Mouse (Mus musculus) mature B cell (primary cell): ENCODE results near the gene Ralgapa1.
"Not testable (repeated sequence)": the region's sequence is repeated elsewhere in the genome, so short reads cannot be mapped to it uniquely, and the experiment has no call there.

Experiments
- in situ Hi-C: fragments of 300-500 bp; cut with MboI; formaldehyde crosslinking; loops from 2 replicates; pipeline ENCODE4 v1.14.3; 2019

The Ralgapa1 gene

DNA sequence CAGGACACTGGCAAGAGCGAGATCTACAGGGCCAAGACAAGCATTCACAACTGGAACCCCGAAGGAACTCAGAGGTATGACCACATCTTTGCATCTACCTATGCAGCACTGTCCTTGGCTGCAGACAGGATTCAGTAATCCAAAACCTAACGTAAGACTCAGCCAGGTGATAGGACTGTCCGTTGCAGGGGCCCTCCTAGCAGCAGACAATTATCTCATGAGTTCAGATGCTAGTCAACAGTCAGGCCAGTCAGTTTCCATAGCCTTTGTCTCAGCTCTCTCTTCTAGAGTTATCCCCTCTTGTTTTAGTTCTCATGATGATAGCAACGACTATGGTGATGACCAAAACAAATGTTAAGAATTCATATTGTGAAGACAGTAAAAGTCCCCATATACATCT, 20.8 kb downstream of the Ralgapa1 start:
- in situ Hi-C loops: no loop called here

DNA sequence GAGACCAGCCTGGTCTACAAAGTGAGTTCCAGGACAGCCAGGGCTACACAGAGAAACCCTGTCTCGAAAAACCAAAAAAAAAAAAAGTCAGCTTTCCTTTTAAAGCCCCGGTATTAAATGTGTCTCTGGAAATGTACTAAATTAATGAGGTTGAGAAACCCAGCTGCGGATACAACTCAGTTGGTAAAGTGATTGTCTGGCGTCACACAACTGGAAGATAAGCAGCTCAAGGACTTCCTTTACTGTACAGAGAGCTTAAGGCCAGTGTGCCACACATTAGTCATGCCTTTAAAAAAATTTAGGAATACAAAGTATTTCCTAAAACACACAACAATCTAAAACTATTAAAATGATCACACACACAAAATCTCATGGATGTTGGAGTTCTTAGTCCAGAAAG, 22.2 kb downstream of the Ralgapa1 start:
- in situ Hi-C loops: no loop called here

DNA sequence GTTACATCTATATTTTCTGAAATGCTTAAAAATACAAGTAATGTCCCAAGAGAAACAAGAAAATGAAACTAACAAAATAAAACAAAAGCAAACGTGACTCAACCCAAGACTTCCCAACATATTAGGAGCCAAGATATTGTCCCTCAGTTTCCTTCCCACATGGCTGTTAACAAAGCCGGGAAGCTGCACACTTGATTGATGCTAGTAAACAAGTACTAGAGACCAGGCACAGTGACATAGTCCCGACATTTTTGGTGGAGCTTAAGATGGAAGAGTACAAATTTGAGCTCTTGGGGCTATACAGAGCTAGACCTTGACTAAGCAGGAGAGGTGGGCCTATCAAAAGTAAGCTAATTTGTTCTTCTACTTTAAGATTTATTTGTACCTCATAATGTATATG, 23.9 kb downstream of the Ralgapa1 start:
- in situ Hi-C loops: no loop called here

DNA sequence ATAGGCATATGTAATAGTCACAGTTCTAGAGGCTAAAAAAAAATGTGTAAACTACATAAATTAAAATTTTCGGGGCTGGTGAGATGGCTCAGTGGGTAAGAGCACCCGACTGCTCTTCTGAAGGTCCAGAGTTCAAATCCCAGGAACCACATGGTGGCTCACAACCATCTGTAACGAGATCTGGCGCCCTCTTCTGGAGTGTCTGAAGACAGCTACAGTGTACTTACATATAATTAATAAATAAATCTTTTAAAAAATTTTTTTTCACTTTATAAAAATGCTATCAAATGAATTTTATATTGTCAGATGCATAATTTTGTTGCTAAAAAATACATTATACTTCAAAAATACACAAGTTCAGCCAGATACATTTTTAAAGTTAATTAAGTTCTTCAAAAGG, 26.5 kb downstream of the Ralgapa1 start:
- in situ Hi-C loops: not testable (repeated sequence)

DNA sequence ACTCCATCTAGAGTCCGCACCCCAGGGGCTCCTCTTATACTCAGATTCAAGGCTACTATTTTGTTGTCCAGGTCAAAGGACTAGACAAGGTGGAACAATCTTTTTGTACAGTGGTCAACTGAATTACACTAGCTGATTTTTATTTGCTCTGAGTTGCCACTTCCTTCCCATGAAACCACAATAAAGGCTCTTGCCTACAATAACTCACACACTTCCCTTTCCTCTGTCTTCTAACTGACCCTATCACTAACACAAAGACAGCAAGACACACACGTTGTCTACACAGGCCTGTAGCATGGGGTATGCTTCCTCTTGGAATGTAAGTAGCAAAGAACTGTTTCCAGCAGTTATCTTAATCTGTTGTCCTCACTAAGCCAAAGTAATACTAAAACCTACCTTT, 35.7 kb downstream of the Ralgapa1 start:
- in situ Hi-C loops: no loop called here

DNA sequence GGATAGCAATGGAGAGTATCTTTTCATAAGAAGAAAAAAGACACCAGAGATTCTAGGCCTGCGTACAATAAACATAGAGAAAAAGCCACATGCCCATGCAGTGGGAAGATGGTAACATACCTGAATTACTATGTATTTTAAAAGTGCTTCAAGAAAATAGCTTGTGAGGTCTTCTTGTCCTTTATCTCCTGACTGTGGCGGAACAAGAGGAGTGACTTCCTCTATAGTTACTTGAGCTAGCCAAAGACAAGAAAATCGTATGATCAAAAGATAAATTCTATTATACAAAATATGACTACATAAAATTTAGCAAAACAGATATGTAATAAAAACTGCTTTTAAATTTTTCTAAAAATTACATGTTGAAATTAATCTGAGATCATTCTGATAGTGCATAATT, 38.3 kb downstream of the Ralgapa1 start:
- in situ Hi-C loops: no loop called here

DNA sequence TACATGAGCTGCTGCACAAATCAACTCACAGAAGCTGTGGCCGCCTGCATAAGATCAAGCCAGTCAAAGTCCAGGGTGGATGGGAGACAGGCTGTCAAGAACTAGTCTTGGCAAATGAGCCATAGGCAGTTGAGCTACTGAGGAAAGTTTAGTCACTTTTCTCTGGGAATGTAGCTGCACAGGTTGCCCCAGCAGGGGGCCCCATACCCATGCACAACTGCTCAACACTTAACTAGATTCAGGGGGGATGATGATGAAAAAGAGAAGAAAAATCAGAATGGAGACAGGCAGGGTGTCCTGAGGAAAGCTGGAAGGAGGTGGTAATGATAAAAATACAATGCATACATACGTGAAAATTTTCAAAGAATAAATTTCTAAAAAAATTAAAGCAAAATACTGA, 42.7 kb downstream of the Ralgapa1 start:
- in situ Hi-C loops: no loop called here

DNA sequence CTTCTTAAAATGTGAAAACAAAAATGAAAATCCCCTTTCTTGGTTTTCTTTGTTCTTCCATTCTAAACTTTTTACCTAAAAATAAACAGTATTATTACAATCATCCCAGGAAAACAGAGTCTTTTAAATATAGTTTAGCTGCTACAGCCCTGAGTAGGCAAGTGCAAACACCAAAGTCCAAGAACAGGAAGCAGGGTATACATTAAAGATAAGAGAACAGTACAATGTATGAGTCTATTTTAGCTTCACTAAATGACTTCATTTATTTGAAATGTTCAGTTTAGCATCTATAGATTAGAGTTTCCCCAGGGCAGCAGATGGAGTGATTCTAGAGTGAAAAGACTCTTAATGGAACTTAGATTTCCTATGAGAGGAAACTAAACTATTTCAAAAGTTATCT, 43.6 kb downstream of the Ralgapa1 start:
- in situ Hi-C loops: no loop called here

DNA sequence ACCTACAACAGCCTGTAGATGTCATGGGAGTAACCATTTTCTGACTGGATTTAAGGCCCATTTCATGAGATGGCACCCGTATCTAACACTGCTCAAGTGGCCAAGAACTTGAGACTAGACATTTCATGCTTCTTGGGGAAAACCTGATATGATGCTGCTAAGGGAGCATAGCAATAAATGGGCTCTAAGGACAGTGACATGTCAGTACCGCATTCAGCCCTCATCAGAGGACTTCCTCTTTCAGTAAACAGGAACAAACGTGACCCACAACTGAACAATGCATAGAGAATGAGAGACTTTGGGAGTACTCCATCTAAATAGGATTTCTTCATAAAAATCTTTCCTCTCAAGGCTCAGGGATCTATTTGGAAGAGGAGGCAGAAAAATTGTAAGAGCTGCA, 46.7 kb downstream of the Ralgapa1 start:
- in situ Hi-C loops: no loop called here

DNA sequence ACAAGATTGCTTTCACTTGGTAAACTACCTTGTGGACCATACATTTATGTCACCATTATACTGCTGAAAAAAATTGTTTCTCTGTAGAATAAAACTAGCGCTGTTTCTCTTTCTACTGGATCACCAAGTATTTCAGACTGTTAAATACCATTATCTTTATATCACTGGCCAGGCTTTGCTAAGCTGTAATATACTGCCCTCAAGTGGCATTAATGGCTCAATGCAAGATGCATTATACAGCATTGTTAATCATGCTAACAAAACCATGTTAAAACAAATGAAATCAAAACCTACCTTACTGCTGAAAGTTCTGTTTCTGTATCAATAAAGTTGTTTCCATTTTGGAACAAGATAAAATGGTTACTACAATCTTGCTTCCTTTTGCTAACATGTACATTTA, 100.6 kb downstream of the Ralgapa1 start:
- in situ Hi-C loops: no loop called here

DNA sequence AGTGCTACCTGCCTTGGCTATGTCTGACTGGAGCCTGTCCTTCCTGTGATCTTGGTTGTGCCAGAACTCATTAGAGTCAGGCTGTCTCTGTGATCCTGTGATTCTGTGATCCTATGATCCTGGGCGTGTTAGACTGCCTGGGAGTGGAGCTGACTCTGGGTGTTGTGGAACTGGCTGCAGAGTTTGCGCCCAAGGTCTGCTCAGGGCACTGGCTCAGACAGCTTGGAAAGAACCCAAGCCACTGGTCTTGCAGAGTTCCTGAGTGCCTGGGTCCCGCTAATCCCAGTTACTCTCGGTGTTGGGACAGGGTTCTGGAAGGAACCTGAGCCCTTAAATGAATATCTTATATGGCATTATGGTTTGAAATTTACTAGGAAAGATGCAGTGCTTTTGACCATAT, 115.1 kb downstream of the Ralgapa1 start:
- in situ Hi-C loops: no loop called here

DNA sequence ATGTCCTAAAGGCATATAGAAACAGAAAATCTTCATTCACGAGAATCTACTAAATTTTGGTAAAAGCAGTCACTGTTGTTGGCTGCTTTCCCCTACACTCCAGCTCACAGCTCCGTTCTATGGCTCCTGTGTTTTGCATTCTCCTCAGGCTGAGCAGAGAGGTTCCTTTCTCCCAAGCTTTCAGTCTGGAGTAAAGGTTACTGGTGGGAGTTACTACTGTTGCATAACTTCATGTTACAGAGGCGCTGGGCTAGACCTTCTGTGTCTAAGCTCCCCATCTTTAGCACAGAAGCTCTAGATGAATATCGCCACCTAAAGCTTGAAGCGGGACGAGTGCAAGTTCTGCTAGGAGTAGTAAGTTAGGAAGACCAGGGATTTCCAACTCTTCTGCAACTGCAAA, 154.3 kb downstream of the Ralgapa1 start:
- in situ Hi-C loops: no loop called here

DNA sequence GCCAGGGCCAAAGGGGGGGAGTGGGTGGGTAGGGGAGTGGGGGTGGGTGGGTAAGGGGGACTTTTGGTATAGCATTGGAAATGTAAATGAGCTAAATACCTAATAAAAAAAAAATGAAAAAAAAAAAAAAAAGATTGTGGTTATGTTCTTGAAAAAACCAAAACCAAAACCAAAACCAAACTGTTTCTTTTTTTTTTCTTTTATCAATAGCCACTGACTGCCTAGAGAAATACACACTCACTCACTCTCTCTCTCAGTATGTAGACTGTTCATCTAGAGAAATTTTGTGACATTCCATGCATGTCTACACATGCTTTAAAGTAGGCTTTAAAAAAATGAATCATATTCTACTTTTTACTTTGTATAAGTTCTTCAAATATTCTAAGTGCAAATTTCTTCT, 157.8 kb downstream of the Ralgapa1 start:
- in situ Hi-C loops: not testable (repeated sequence)

DNA sequence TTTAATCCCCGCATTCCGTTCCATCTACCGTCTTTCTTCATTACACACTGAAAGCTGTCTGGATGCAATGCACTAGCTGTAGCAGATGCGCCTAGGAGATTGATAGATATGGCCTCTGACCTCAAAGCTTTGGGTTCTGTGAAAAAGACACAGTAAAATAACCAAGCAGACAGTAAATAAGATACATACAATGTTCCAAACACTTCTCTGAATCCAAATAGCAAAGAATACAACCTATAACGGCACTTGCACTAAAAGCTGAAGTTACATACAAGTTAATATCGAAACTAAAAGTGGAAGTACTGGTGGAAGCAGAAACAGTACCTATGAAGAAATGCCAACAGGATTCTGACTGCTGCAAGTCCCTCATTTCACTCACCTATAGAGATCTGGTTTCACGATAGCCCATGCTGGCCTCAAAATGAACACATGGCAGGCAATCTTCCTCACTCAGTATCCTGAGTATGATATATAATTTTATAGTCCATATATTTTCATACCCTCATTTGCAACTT, 172.9 kb downstream of the Ralgapa1 start:
- in situ Hi-C loops: no loop called here

DNA sequence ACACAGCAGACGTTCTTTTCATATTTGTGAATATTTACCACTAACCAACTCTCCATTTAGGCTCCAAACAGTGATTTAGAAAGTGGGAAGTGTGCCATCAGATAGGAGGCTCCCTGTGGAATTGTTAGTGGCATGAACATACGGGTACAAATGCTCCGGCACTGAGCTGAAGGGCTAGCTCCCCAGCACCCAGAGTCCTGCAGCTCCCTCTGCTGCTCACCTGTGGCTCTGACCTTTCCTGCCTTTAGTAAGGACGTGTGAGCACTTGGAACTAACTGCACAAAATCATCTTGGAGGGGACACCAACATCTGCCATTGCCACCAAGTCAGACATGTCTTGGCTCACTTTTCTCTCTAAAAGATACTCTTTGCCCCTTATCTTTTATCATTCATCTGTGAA, 194.3 kb downstream of the Ralgapa1 start:
- in situ Hi-C loops: no loop called here

DNA sequence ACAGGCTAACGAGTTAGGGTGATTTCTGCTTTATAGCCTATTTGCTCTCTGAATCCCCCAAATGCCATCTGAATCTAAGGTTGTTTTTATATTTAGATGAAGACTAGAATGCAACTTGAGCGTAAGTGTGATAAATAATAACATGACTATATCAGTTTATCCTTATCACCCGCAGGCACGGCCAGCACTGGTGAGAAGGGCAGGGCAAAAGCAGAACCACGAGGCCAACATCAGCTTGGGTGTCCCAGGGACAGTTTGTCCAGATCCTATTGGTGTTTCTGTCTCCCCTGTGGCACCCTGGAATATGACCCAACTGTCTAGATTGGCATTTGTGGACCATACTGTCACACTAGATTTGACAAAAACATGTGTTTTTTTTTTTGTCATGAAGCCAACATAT, 197.7 kb downstream of the Ralgapa1 start:
- in situ Hi-C loops: no loop called here

DNA sequence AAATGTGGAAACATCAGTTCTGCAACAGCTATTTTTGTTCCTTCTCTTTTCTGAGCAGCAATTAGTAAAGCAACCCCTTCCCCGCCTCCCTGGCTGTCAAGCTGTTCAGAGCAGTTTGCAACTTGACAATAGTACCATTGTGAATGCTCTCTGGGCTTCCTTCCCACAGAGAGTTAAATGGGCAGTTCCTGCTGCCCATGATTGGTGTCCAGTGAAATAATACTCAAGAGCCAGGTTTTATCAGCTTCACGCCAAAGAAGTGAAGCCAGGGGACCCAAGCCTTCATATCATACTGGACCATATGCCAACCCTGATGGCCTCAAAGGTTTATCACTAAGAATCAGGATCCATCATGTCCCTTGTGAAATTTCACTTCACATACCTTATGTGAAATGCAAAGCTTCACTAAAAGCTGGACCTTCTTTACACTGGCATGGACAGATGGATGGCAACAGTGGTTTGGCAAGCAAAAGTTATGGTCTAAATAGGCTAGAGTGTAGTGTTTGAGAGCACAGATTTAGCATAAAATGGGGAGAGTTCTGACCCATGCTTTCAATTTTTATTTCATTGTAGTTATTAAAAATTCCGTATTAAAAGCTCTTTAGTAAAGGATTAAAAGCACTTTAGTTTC, 198.2 kb downstream of the Ralgapa1 start:
- in situ Hi-C loops: no loop called here

DNA sequence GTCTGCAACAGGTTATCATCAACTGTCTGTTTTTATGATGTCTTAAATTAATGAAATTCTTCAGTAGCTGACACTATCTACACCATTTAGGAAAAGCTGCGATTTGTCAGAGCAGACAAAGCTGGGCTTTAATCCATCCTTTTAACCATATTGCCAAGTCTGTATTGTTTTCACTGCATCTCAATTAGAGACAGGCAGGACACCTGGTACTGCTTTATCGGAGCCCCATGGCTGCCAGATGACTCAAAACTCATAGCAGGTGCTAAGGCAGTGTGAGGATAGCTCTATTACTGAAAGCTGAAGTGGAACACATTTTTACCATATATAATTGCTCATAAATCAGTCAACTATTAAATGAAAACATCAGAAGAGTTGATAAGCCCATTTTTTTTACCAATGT, 200.6 kb downstream of the Ralgapa1 start:
- in situ Hi-C loops: no loop called here

DNA sequence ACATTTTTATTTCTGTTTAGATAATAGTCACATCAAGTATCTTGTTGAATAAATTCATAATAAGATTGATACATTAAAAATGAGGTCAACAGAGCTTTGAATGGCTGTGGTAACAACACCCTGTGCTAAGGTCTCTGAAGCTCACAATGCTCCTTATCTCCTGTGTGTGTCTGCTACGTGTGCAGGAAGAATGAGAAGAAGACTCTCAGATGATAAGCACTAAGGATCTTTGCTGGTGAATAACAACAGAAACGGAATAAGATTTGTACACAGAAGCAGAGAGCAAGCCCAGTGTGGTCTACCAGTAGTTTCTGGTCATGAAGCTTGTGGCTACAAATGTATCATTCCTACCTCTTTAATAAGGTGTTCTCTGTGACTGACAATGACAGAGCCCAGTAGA, 210.2 kb downstream of the Ralgapa1 start:
- in situ Hi-C loops: no loop called here

DNA sequence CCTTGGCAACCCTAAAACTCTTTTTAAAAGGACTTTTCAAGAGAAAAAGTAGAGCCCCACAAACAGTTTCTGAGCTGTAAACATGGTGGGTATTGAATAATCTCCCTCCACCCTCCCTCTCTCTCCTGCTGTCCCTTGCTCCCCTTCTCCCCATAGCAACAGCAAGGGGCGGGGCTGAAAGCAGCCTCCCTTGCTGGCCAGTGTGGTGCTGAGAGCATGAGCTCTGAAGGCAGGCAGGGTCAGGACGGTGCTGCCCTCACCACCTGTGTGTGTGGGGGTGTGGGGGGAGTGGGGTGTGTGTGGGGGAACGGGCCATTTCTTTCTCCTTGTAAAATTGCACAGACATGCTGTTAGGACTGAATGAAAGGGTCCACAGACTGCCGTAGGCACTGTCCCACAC, 213.1 kb downstream of the Ralgapa1 start:
- in situ Hi-C loops: no loop called here

DNA sequence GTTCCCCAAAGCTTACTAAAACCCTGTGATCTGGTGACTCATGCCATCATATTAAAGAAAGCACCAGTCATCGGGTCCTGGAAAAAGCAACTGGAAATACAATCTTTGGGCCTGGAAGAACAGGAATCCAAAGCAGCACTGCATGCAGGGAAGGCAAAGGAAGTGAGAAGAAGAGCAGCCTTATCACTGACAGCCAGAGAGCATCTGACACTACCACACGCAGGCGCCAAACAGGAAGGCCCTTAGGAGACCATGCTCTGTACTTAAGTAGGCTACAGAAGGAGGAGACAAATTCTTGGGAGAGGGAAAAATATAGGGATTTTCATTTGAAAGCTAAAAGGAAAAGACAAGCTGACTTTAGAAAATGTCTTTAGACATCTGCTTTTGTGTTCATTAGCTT, 216.6 kb downstream of the Ralgapa1 start:
- in situ Hi-C loops: no loop called here

DNA sequence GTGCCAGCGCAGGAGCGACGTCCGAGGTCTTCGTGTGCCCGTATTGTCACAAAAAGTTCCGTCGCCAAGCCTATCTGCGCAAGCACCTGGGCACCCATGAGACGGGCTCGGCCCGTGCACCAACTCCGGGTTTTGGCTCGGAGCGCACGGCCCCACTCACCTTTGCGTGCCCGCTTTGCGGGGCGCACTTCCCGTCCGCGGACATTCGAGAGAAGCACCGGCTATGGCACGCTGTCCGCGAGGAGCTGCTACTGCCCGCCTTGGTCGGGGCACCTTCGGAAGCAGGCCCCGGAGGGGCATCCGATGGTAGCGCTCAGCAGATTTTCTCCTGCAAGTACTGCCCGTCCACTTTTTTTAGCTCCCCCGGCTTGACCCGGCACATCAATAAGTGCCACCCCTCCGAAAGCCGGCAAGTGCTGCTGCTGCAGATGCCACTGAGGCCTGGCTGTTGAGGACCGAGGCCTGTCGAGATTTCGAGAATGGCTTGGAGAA, 220.4 kb downstream of the Ralgapa1 start:
- in situ Hi-C loops: no loop called here

DNA sequence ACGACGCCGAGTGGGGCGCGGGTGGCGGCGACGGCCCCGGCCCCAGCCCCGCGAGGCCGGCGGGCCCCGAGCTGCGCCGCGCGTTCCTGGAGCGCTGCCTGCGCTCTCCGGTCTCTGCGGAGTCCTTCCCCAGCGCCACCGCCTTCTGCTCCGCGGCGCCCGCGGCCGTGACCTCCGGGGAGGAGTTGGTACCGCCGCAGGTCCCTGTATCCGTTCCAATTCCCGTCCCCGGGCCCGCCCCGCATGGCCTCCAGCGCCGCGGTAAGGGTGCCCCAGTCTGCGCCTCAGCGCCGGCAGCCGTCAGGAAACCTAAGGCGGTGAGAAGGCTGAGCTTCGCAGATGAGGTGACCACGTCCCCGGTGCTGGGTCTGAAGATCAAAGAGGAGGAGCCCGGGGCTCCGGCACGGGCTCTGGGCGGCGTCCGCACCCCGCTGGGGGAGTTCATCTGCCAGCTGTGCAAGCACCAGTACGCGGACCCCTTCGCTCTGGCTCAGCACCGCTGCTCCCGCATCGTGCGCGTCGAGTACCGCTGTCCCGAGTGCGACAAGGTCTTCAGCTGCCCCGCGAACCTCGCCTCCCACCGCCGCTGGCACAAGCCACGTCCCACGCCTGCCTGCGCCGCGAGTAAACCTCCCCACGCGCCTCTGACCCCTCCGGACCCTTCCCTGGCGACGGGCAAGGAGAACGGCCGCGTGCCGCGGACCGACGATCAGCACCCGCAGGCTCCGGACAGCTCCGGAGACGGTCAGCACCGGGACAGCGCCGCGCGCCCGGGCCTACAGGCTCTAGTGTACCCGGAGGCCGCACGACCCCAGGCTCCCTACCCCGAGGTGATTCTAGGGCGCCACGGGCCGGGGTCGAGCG, 221.1 kb downstream of the Ralgapa1 start:
- in situ Hi-C loops: no loop called here
